Mouse (Mus musculus) brown adipose tissue, adult 24 weeks (tissue): Measurements from ENCODE around the gene Zfp653. TPM values are rescaled to one million over a fixed set of nuclear protein-coding genes. Genes with fewer than 3 reads are reported as not detected.

Experiments
- H3K27ac ChIP-seq: fragments of 200-500 bp; replicated peaks from 2 replicates; pipeline ENCODE4 v1.5.1; 2012; ENCODE audit warnings: low read depth, mild to moderate bottlenecking, low read length
- H3K4me1 ChIP-seq: fragments of 200-500 bp; 2 replicates; pipeline ENCODE4 v1.6.1; 2012; ENCODE audit warnings: low read length, mixed read lengths; ENCODE audit not compliant: control insufficient read depth, insufficient read depth, insufficient read length
- H3K4me3 ChIP-seq: fragments of 200-500 bp; 2 replicates; pipeline ENCODE4 v1.5.1; 2012; ENCODE audit warnings: low read depth, mild to moderate bottlenecking, low read length, moderate library complexity; ENCODE audit not compliant: insufficient read depth
- polyA plus RNA-seq: library from polyadenylated mRNA; stranded (reverse); fragments of >200 nt; gene quantifications from 2 replicates; pipeline ENCODE4 v1.2.4, GENCODE M21; 2012; ENCODE audit not compliant: missing spikeins, insufficient read depth, insufficient read length

Zfp653 gene
- polyA plus RNA-seq, 1 experiment: 2.1 TPM

DNA sequence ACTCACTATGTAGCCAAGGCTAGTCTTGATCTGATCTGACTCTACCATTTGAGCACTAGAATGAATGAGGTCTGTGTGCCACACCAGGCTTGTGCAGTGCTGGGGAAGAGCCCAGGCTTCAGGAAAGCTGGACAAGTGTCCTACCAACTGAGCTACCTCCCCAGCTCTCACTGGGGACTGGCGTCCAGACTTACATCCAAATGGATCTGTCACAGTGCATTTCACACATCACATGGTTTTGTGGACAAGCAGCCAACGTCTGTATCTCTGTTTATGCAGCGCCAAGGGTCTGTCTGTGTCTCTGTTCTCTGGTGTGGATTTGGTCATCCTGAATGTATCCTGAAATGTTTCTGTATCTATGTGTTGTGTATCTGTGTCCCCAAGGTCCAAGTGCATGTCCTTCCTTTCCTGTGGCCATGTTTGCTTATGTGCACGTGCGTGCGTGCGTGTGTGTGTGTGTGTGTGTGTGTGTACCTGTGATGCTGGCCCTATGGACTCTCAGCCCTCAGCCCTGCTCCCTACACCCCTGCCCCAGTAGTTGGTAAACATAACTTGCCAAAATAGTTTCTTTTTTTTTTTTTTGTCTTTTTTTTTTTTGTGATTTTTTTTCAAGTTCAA, 53.9 kb downstream of the Zfp653 start:
- Histone ChIP-seq H3K4me1 (no peaks in the 10 kb centered on the region), H3K27ac (no peak overlapping the region), H3K4me3 (no peak overlapping the region)

GRCm38 (mm10) chr9:22016245-22016644, 54.9 kb downstream of the Zfp653 start:
- H3K4me3 ChIP-seq: no peak overlapping the region

DNA sequence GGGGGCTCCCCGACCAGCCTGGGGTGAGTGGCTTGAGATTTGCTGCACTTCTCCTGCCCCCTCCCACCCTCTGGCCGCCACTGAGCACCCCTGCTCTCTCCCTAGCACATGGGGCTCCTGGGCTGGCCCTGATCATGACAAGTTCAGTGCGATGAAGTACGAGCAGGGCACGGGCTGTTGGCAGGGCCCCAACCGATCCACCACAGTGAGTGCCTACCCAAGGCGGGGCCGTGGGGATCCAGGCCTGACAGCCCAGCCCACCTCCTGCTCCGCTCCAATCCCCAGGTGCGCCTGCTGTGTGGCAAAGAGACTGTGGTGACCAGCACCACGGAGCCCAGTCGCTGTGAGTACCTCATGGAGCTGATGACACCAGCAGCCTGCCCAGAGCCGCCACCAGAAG, 58.4 kb downstream of the Zfp653 start:
- no peak overlapping the region for H3K4me3 ChIP-seq
- H3K27ac ChIP-seq: no peak overlapping the region
- no peaks in the 10 kb centered on the region for H3K4me1 ChIP-seq

More at GRCm38 (mm10) chr9:22016245-22016644, 54.9 kb downstream of the Zfp653 start:
- H3K27ac ChIP-seq: no peak overlapping the region
- no peaks in the 10 kb centered on the region for H3K4me1 ChIP-seq

DNA sequence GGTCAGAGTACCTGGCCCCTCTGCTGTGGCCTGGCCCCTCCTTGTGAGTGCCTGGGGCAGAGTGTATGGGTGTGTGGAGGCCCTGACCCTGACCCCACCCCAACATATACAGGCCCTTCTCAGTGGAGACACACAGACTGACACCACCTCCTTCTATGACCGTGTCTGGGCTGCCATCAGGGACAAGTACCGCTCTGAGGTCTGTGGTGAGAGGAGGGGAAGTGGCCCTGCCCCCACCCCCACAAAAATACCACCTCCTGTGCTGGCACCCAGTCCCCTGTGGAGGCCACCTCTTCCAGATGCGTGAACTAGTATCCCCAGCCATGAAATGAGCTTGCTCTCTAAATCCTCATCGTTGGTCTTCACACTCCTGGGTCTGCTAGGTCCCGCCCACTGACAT, 60.1 kb downstream of the Zfp653 start:
- Histone ChIP-seq H3K4me1 (no peaks in the 10 kb centered on the region), H3K4me3 (no peak overlapping the region), H3K27ac (no peak overlapping the region)

Other genes starting within 250 kb of the Zfp653 start
- 54.2 and 167 TPM in 2 replicates for gene Angptl8, start 235.9 kb downstream of the Zfp653 start, polyA plus RNA-seq
- 6.9 and 9.5 TPM in 2 replicates for gene Dock6, start 218.7 kb downstream of the Zfp653 start, polyA plus RNA-seq
- gene Rab3d, start 153.2 kb downstream of the Zfp653 start, polyA plus RNA-seq: 23.0 and 31.2 TPM in 2 replicates
- 3.7 and 4.3 TPM in 2 replicates for gene Ccdc159, start 143.9 kb downstream of the Zfp653 start, polyA plus RNA-seq
- gene Tmem205, start 143.8 kb downstream of the Zfp653 start, polyA plus RNA-seq: 204 and 213 TPM in 2 replicates
- 1.9 and 2.0 TPM in 2 replicates for gene Plppr2, start 134.3 kb downstream of the Zfp653 start, polyA plus RNA-seq
- 11.6 and 15.4 TPM in 2 replicates for gene Swsap1, start 115.6 kb downstream of the Zfp653 start, polyA plus RNA-seq
- 1.3 and 1.7 TPM in 2 replicates for gene Epor, start 107.9 kb downstream of the Zfp653 start, polyA plus RNA-seq
- gene Rgl3, start 81.9 kb downstream of the Zfp653 start, polyA plus RNA-seq: 9.2 and 10.4 TPM in 2 replicates
- gene Ccdc151, start 68.7 kb downstream of the Zfp653 start, polyA plus RNA-seq: not detected in 2 replicates
- gene Prkcsh, start 68.6 kb downstream of the Zfp653 start, polyA plus RNA-seq: 33.1 and 40.1 TPM in 2 replicates
- 0.91 and 2.0 TPM in 2 replicates for gene Elavl3, start 19.4 kb downstream of the Zfp653 start, polyA plus RNA-seq
- not detected in 2 replicates for gene Gm49318, start 117 bp downstream of the Zfp653 start, polyA plus RNA-seq
- 95.3 and 111 TPM in 2 replicates for gene Ecsit, start 14.1 kb upstream of the Zfp653 start, polyA plus RNA-seq
- gene Cnn1, start 27.8 kb upstream of the Zfp653 start, polyA plus RNA-seq: 1.9 and 5.7 TPM in 2 replicates
- gene Elof1, start 45.8 kb upstream of the Zfp653 start, polyA plus RNA-seq: 101 and 117 TPM in 2 replicates
- 179 and 198 TPM in 2 replicates for gene Acp5, start 64.3 kb upstream of the Zfp653 start, polyA plus RNA-seq
- gene Pigyl, start 85.5 kb upstream of the Zfp653 start, polyA plus RNA-seq: 47.7 and 58.0 TPM in 2 replicates
- 0.52 and 0.58 TPM in 2 replicates for gene Zfp872, start 116.7 kb upstream of the Zfp653 start, polyA plus RNA-seq
- gene Zfp809, start 154.3 kb upstream of the Zfp653 start, polyA plus RNA-seq: 17.4 and 22.6 TPM in 2 replicates
- not detected in 2 replicates for gene Zfp599, start 188.5 kb upstream of the Zfp653 start, polyA plus RNA-seq
- gene Zfp810, start 236.3 kb upstream of the Zfp653 start, polyA plus RNA-seq: 2.5 and 6.3 TPM in 2 replicates